Comparison of ENCODE assay signal across 8 mouse cellular contexts in the genomic region with DNA sequence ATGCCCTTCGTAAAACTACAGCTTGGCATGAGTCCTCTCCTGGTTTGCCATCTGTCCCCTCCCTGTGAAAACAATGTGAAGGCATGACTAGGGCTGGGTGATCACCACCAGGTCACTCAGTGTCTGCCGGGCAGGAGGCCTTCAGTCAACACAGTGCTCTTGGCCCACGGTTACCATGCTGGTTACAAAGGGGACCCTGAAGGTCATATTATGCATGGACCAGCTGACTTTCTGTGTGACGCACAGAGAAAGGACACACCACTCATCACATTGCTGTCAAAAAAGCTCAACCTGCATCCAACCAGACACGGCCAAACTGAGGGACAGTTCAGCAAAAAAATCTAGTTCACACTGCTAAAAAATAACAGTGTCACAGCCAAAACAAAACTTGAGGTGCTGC. TPM values are rescaled to one million over a fixed set of nuclear protein-coding genes. Genes with fewer than 3 reads are reported as not detected.
DNase-seq lines count a peak whose midpoint lies in the region; ATAC-seq and TF ChIP-seq lines count a peak whose summit lies in the region.

Gene Csnk2a2, minus strand, starts transcription at position 34 of the 400 bp plus-strand sequence.

- H3K4me1 ChIP-seq in lung, embryonic 14.5 days (ENCODE audit: insufficient read depth) = 0 out of 2 replicates have a peak, but pooled peaks cover 2% of the 10 kb centered on the region
- H3K4me1 ChIP-seq in embryonic facial prominence, embryonic 10.5 days = peaks cover 19% of the 10 kb centered on the region
- H3K4me1 ChIP-seq in heart, embryonic 12.5 days (replicated peaks) = peaks cover 19% of the 10 kb centered on the region

- peak within 1 kb of the TSS; percentile 55 for H3K4me2 ChIP-seq in lung, embryonic 14.5 days
- H3K4me2 ChIP-seq in heart, embryonic 12.5 days = peak within 1 kb of the TSS; percentile 67

- TF ChIP-seq CTCF in lung, embryonic 14.5 days (IDR thresholded peaks at IDR 0.05; ENCODE audit: low read depth) = no peak

- ATAC-seq in lung, embryonic 14.5 days (ENCODE audit: insufficient read depth) = no peak
- no peak for ATAC-seq in heart, embryonic 12.5 days (ENCODE audit: insufficient number of reproducible peaks, low FRiP score)
- no peak for ATAC-seq in monocyte, adult 5-6 weeks (replicated peaks; ENCODE audit: insufficient number of reproducible peaks, low FRiP score, low TSS enrichment, poor library complexity, severe bottlenecking)

- intact Hi-C loops in left cerebral cortex, postnatal 10 days (cut with DNase I) = no loop called here

- WGBS in lung, embryonic 14.5 days = 70% methylated on average over 5 of the region's 5 CpGs
- 84% methylated on average over 5 of the region's 5 CpGs for WGBS in embryonic facial prominence, embryonic 10.5 days
- 84% methylated on average over 5 of the region's 5 CpGs for WGBS in heart, embryonic 12.5 days

- H3K9me3 ChIP-seq in lung, embryonic 14.5 days (ENCODE audit: low read depth, low read length) = no peaks in the 10 kb centered on the region
- H3K9me3 ChIP-seq in embryonic facial prominence, embryonic 10.5 days = no peaks in the 10 kb centered on the region
- no peaks in the 10 kb centered on the region for H3K9me3 ChIP-seq in heart, embryonic 12.5 days (replicated peaks)

- no peak for DNase-seq in lung, embryonic 14.5 days
- no peak for DNase-seq in lung, postnatal 4 days
- no peak for DNase-seq in embryonic facial prominence, embryonic 10.5 days (ENCODE audit: low spot score)
- DNase-seq in left cerebral cortex, postnatal 10 days (ENCODE audit: extremely low spot score in 1 of 2, low spot score in 2 of 2) = no peak
- DNase-seq in urinary bladder, postnatal 10 days (ENCODE audit: low spot score) = no peak
- no peak for DNase-seq in spleen, adult 18-20 months

- peak within 1 kb of the TSS; percentile 94 for H3K4me3 ChIP-seq in lung, embryonic 14.5 days (ENCODE audit: low read depth, low read length)
- H3K4me3 ChIP-seq in embryonic facial prominence, embryonic 10.5 days = peak within 1 kb of the TSS; percentile 99
- peak within 1 kb of the TSS; percentile 100 for H3K4me3 ChIP-seq in heart, embryonic 12.5 days

- H3K36me3 ChIP-seq in lung, embryonic 14.5 days (ENCODE audit: insufficient read depth) = peaks cover 16% of the 10 kb centered on the region
- H3K36me3 ChIP-seq in embryonic facial prominence, embryonic 10.5 days (replicated peaks) = peaks cover 21% of the 10 kb centered on the region
- peaks cover 10% of the 10 kb centered on the region for H3K36me3 ChIP-seq in heart, embryonic 12.5 days

- H3K27ac ChIP-seq in lung, embryonic 14.5 days (ENCODE audit: low read depth) = no peak within 1 kb of the TSS
- H3K27ac ChIP-seq in embryonic facial prominence, embryonic 10.5 days (replicated peaks) = peak within 1 kb of the TSS; percentile 92
- H3K27ac ChIP-seq in heart, embryonic 12.5 days (ENCODE audit: poor library complexity, severe bottlenecking) = no peak within 1 kb of the TSS

- no peaks in the 10 kb centered on the region for H3K27me3 ChIP-seq in lung, embryonic 14.5 days (ENCODE audit: insufficient read depth, low read length)
- no peaks in the 10 kb centered on the region for H3K27me3 ChIP-seq in embryonic facial prominence, embryonic 10.5 days (replicated peaks; ENCODE audit: low read depth, poor library complexity, severe bottlenecking)
- no peaks in the 10 kb centered on the region for H3K27me3 ChIP-seq in heart, embryonic 12.5 days (replicated peaks)

- peak within 1 kb of the TSS; percentile 98 for H3K9ac ChIP-seq in lung, embryonic 14.5 days
- H3K9ac ChIP-seq in heart, embryonic 12.5 days = peak within 1 kb of the TSS; percentile 100; the same call in 1 of the 2 replicates

RNA-seq across cellular contexts. Expression of gene Csnk2a2, which starts in this region (rescaled TPM):
- 18.4 and 22.8 TPM in 2 replicates for polyA plus RNA-seq in lung, embryonic 14.5 days (2014; fragmentation: Nextera tagmentation; extraction: Ambion mirVana)
- polyA plus RNA-seq in embryonic facial prominence, embryonic 10.5 days (2016; fragmentation: Nextera tagmentation; extraction: Ambion mirVana) = 12.6 and 15.2 TPM in 2 replicates
- 8.2 and 8.7 TPM in 2 replicates for polyA plus RNA-seq in heart, embryonic 12.5 days (2016; fragmentation: Nextera tagmentation; extraction: Ambion mirVana)
- 100 to 1,000 TPM in 1 of 2 experiments, 10 to 100 TPM in 1; 93.5 to 101 TPM for total RNA-seq in left cerebral cortex, postnatal 10 days (2021)
- 16.8 to 25.0 TPM (median 22.7 TPM) in 3 replicates for total RNA-seq in monocyte, adult 5-6 weeks (2017)
